Comparison of ENCODE assay signal across 7 mouse cellular contexts in genomic region chr13:94788771-94789649, GRCm38 (mm10). TPM values are rescaled to one million over a fixed set of nuclear protein-coding genes. Genes with fewer than 3 reads are reported as not detected.
DNase-seq lines count a peak whose midpoint lies in the region; ATAC-seq lines count a peak whose summit lies in the region.

Gene Tbca (plus strand): TSS chr13:94788910.

- H3K36me3 ChIP-seq in embryonic facial prominence, embryonic 10.5 days (replicated peaks) = 0 out of 2 replicates have a peak, but pooled peaks cover 2% of the 10 kb centered on the region
- no peaks in the 10 kb centered on the region for H3K36me3 ChIP-seq in limb, embryonic 10.5 days
- no peaks in the 10 kb centered on the region for H3K36me3 ChIP-seq in midbrain, embryonic 13.5 days

- WGBS in embryonic facial prominence, embryonic 10.5 days = under 1% methylated on average over 81 of the region's 81 CpGs
- WGBS in limb, embryonic 10.5 days = under 1% methylated on average over 81 of the region's 81 CpGs
- WGBS in midbrain, embryonic 13.5 days = under 1% methylated on average over 78 of the region's 81 CpGs

- peak; percentile 95 for ATAC-seq in granulocyte monocyte progenitor cell, adult 5-6 weeks (replicated peaks; ENCODE audit: poor library complexity, severe bottlenecking)
- ATAC-seq in midbrain, embryonic 13.5 days = peak; percentile 97

- H3K27ac ChIP-seq in embryonic facial prominence, embryonic 10.5 days (replicated peaks) = peak within 1 kb of the TSS; percentile 97
- H3K27ac ChIP-seq in limb, embryonic 10.5 days = peak within 1 kb of the TSS; percentile 95
- peak within 1 kb of the TSS; percentile 85 for H3K27ac ChIP-seq in midbrain, embryonic 13.5 days

- peaks cover 10% of the 10 kb centered on the region for H3K4me1 ChIP-seq in embryonic facial prominence, embryonic 10.5 days
- peaks cover 15% of the 10 kb centered on the region for H3K4me1 ChIP-seq in limb, embryonic 10.5 days
- H3K4me1 ChIP-seq in midbrain, embryonic 13.5 days (replicated peaks) = peaks cover 13% of the 10 kb centered on the region

- peak; percentile 95 for DNase-seq in adrenal gland, postnatal 10 days
- peak; percentile 95 for DNase-seq in embryonic facial prominence, embryonic 10.5 days (ENCODE audit: low spot score)
- DNase-seq in kidney, adult 11 months = peak; percentile 77
- peak; percentile 95 for DNase-seq in limb, embryonic 10.5 days (ENCODE audit: low spot score)
- DNase-seq in spleen, adult 12 weeks (ENCODE audit: low spot score) = peak; percentile 81

- H3K4me3 ChIP-seq in embryonic facial prominence, embryonic 10.5 days = peak within 1 kb of the TSS; percentile 99
- H3K4me3 ChIP-seq in limb, embryonic 10.5 days = peak within 1 kb of the TSS; percentile 91
- peak within 1 kb of the TSS; percentile 91 for H3K4me3 ChIP-seq in midbrain, embryonic 13.5 days (replicated peaks)

- H3K4me2 ChIP-seq in midbrain, embryonic 13.5 days (replicated peaks) = peak within 1 kb of the TSS; percentile 86

- H3K9me3 ChIP-seq in embryonic facial prominence, embryonic 10.5 days = no peaks in the 10 kb centered on the region
- no peaks in the 10 kb centered on the region for H3K9me3 ChIP-seq in limb, embryonic 10.5 days (replicated peaks)
- no peaks in the 10 kb centered on the region for H3K9me3 ChIP-seq in midbrain, embryonic 13.5 days

- H3K27me3 ChIP-seq in embryonic facial prominence, embryonic 10.5 days (replicated peaks; ENCODE audit: low read depth, poor library complexity, severe bottlenecking) = peaks cover 10% of the 10 kb centered on the region
- peaks cover 10% of the 10 kb centered on the region; the same call in 1 of the 2 replicates for H3K27me3 ChIP-seq in limb, embryonic 10.5 days (ENCODE audit: low read depth, poor library complexity, severe bottlenecking)
- peaks cover 12% of the 10 kb centered on the region; the same call in 1 of the 2 replicates for H3K27me3 ChIP-seq in midbrain, embryonic 13.5 days

- H3K9ac ChIP-seq in midbrain, embryonic 13.5 days (replicated peaks) = peak within 1 kb of the TSS; percentile 95

RNA-seq across cellular contexts. Expression of gene Tbca, which starts in this region (rescaled TPM):
- 100 to 1,000 TPM; 234 to 235 TPM for total RNA-seq in adrenal gland, postnatal 10 days (2021)
- polyA plus RNA-seq in embryonic facial prominence, embryonic 10.5 days (2016; fragmentation: Nextera tagmentation; extraction: Ambion mirVana) = 289 and 292 TPM in 2 replicates
- total RNA-seq in granulocyte monocyte progenitor cell, adult 5-6 weeks (2014; fragmentation: Nextera tagmentation) = 191 TPM in 2 replicates
- 165 and 169 TPM in 2 replicates for total RNA-seq in granulocyte monocyte progenitor cell, adult 5-6 weeks (2017)
- polyA plus RNA-seq in limb, embryonic 10.5 days (2016; fragmentation: Nextera tagmentation; extraction: Ambion mirVana) = 274 and 297 TPM in 2 replicates
- 259 and 265 TPM in 2 replicates for polyA plus RNA-seq in midbrain, embryonic 13.5 days (2015; fragmentation: Nextera tagmentation; extraction: Ambion mirVana)

Comparison
In these comparisons a context has a peak if more than half of its experiments do, and no peak if none do; other contexts are left out.
1. Peak in every context shown above with its lines: DNase-seq, ATAC-seq, H3K4me3 ChIP-seq and H3K27ac ChIP-seq.